Mouse (Mus musculus) cortical plate, adult 2 months (tissue): ENCODE measurements around the gene Ptpn11.

Source experiments
- CTCF ChIP-seq: fragments of 200-500 bp; IDR thresholded peaks from 2 replicates; pipeline ENCODE4 v1.5.1; 2011; ENCODE audit warnings: mild to moderate bottlenecking, control low read depth, low read length; ENCODE audit not compliant: insufficient read depth; ENCODE audit errors: extremely low read depth
- POLR2A ChIP-seq: fragments of 200-500 bp; IDR thresholded peaks from 2 replicates; pipeline ENCODE4 v1.6.1; 2011; ENCODE audit warnings: mild to moderate bottlenecking, low read length, control low read depth; ENCODE audit not compliant: insufficient read depth; ENCODE audit errors: extremely low read depth

- TF ChIP-seq CTCF: no peak
- no peak for TF ChIP-seq POLR2A
Measured at GRCm38 (mm10) chr5:121118345-121118744, 72.9 kb downstream of the Ptpn11 start.
